Mouse (Mus musculus): ENCODE data around the gene Gm11239. TPM values are rescaled to one million over a fixed set of nuclear protein-coding genes. Genes with fewer than 3 reads are reported as not detected.
"Not testable (repeated sequence)": the region's sequence is repeated elsewhere in the genome, so short reads cannot be mapped to it uniquely, and the experiment has no call there.

Gm11239 gene
- not detected for total RNA-seq (2021)

- intact Hi-C loops (cut with DNase I); DNase-seq (ENCODE audit: low spot score): not testable (repeated sequence)
Measured at GRCm38 (mm10) chr4:73668054-73668453, at the start of gene Gm11239. Gm11239 (plus strand) TSS chr4:73668354.

- DNase-seq (ENCODE audit: low spot score); intact Hi-C loops (cut with DNase I): not testable (repeated sequence)
Measured at GRCm38 (mm10) chr4:73622684-73623083, 45.5 kb upstream of the Gm11239 start, which contains the start of gene Gm11237. Gm11237 (plus strand) TSS chr4:73622984.

- DNase-seq (ENCODE audit: low spot score); intact Hi-C loops (cut with DNase I): not testable (repeated sequence)
Measured at GRCm38 (mm10) chr4:73637821-73638220, 30.3 kb upstream of the Gm11239 start, which contains the start of gene Gm11236. Gm11236 (plus strand) TSS chr4:73638121.

GRCm38 (mm10) chr4:73661864-73662263, 6.3 kb upstream of the Gm11239 start:
- DNase-seq (ENCODE audit: low spot score); intact Hi-C loops (cut with DNase I): not testable (repeated sequence)

- intact Hi-C loops (cut with DNase I); DNase-seq (ENCODE audit: low spot score): not testable (repeated sequence)
Measured at GRCm38 (mm10) chr4:73683216-73683615, 15.1 kb downstream of the Gm11239 start, which contains the start of gene Gm428. Gm428 (plus strand) TSS chr4:73683516.

- intact Hi-C loops (cut with DNase I), result no loop called here
- DNase-seq (ENCODE audit: low spot score), result no peak
Measured at GRCm38 (mm10) chr4:73718761-73719160, 50.6 kb downstream of the Gm11239 start.

GRCm38 (mm10) chr4:73719819-73720218, 51.7 kb downstream of the Gm11239 start:
- intact Hi-C loops (cut with DNase I), result no loop called here
- DNase-seq (ENCODE audit: low spot score), result no peak

Other genes starting within 250 kb of the Gm11239 start
- gene Gm11238, start 60.5 kb upstream of the Gm11239 start, total RNA-seq (2021), result not detected
- not detected for gene Gm11237, start 45.4 kb upstream of the Gm11239 start, total RNA-seq (2021)
- gene Gm11236, start 30.2 kb upstream of the Gm11239 start, total RNA-seq (2021), result not detected
- gene Gm428, start 15.2 kb downstream of the Gm11239 start, total RNA-seq (2021), result not detected
- under 1 TPM; 0.70 to 0.86 TPM for gene Rasef, start 122.6 kb downstream of the Gm11239 start, total RNA-seq (2021)
- gene Gm11758, start 207.9 kb downstream of the Gm11239 start, total RNA-seq (2021), result not detected
- not detected for gene Gm11757, start 222.8 kb downstream of the Gm11239 start, total RNA-seq (2021)
- gene Gm13871, start 237.6 kb downstream of the Gm11239 start, total RNA-seq (2021), result not detected